Mouse (Mus musculus) heart, postnatal 10 days (tissue): ENCODE measurements at regions not wholly inside any gene's neighbourhood (a gene's known extent, or its start where the extent isn't known, plus 50 kb on each side); places are given as distances from the start of the nearest gene placed in this dataset.
A peak's percentile ranks its signal among the peaks of the same experiment; 100 is the strongest.

Experiments
- DNase-seq, 2 experiments: peaks; one replicate each; pipeline ENCODE4 v3.0.0; 2021
- intact Hi-C: fragments of 180-260 bp; cut with DNase I; formaldehyde crosslinking; loops from one replicate; pipeline ENCODE4 v1.15.1; 2025

DNA sequence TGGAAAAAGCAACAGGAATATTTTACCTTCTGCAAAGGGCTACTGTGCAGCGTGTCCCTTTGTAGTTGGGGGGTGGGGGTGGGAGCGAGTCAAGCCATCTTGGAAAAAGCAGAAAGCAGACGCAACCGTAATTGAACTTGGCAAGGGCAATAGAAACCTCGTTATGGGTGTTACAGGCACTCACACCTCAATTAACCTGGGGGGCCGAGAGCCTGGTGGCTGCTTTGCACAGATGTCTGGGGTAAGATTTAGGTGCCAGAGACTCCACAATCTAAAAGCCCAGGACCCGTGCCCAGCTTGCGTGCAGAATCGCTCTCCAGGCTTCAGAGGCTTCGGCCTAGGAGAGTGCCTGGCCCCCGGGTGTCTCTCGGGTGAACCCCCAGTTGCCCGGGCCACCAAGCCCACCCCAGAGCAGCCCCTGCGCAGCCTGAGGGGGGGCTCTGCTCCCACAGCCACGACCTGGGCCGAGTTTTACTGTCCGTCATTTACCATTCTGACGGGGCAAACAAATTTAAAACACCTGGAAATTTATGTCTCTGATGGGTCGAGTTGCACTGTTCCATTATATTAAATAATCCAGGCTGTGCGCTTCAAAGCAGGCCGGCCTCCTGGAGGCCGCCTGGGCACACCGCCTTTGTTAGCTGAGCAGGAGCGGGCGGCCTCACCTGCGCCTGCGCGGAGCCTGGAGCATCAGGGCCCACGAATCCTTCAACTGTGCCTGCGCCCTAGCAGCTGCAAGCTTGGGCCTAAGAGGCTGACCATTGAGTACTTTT lies 212.4 kb downstream of the Srbd1 start:
- intact Hi-C loops = no loop called here
- no peak for DNase-seq

DNA sequence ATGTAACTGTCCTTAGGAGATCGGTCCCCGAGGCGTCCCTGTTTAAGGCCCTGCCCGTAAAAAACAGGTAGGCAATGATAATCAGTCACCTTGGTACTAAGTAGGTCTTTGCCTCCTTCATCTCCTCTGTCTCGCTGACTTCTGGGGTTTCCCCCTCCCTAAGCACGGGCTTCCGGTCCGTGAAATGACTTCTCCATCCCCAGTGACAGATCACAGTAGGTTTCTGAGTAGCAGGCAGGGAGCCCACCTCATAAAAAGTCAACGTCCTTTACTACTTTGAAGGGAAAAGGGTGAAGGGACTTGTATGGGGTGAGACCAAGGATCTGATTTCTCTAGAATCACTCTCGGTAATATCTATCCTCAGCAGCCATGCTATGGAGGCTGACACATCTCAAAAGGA lies 213.0 kb downstream of the Srbd1 start:
- DNase-seq = no peak
- intact Hi-C loops = no loop called here

DNA sequence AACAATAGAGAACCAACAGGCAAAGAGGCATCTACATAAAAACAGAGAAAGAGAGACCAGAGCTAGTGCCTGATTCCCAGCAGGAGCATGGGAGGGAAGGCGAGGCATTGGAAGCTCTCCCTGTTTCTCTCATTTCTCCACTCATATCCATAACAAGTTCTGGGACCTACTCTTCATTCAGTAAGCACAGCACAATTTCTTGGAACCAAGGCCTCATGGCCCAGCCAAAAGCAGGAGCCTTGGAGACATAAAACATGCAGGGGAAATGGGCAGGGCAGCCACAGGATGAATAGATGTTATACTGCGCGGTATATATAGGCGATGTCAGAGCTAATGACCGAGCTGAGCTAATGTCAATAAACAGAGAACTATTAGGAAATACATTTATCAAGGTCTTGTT lies 214.2 kb downstream of the Srbd1 start:
- intact Hi-C loops = no loop called here
- DNase-seq = no peak

DNA sequence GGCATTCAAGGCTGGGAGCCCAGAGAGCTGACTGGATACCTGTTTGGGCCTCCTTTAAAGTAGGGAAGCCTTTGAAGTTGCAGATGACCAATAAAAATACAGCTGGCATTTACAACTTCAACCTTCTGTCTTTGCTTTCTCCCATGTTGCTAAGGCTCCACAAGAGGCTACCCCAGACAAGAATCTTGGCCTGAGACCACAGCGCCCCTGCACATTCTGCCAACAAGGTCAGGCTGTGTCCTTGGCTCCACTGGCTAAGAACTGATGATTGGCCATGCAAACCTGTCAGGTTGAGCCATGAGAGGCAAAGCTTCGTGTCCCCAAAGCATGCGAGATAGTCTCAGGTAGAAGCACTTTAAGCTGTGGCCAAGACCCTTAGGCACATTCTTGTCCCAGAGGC lies 214.6 kb downstream of the Srbd1 start:
- intact Hi-C loops = no loop called here
- peak in 1 of 2 experiments; percentile 4 for DNase-seq

DNA sequence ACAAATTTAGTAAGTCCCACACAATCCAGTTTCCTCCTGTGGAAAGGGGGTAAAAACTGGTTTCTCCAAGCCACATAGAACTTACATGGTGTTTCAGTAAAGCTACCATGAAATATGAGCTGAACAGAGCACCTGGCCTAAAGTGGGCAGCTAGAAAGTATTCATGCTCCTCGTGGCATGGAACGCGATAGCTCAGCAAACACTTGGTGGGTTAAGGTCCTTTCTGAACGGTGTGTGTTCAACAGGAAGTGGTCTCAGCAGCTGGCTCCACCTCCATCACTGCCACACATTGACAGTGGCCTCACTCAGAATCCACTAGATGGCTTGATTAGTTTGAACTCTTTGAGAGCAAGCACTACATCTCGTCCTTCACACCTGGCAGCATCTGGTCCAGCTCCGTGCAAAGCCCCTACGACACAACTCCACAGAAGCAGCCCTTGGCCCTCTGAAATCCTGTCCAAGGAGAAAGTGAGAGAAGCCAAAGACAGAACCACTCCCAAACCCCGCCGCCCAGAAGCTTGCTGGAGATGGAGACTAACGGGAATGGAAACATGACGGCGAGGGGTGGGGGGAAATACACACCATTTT lies 215.2 kb downstream of the Srbd1 start:
- no peak for DNase-seq
- intact Hi-C loops = no loop called here

DNA sequence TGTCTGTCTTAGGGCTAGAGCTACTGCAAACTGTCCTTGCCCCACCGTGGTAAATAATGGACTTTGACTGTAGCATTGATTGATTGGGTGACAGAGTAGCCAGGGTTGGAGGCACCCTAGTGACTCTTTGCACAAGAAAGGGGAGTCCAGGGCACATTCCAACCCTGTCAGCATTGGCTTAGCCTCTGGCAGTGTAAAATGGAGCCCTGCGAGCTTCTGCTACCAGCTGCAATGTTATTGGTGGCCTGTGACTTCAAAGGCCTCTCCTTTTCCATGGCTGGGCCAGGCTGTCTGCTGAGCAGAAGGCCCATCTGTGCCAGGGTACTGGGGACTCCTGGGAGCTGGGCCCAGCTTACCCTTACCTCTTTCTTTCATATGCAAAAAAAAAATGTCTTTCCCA lies 216.4 kb downstream of the Srbd1 start:
- no peak for DNase-seq
- intact Hi-C loops = no loop called here

DNA sequence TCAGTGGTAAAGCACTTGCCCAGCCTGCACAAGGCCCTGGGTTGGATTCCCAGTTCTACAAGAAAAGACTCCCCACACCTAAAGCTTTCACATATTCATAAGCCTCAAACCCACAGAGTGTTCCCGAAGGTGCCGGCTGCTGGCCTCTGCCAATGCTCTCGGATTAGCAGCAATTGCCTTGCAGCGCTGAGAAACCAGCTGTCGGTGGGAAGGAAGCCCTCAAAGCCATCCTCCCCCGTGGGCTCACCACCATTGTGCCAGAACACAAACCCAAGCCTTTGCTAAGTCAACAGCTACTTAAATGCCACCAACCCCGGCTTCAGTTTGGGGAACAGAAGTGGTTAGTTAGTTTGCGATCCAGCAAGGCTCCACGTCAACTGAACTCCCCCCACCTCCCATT lies 217.7 kb downstream of the Srbd1 start:
- DNase-seq = no peak
- intact Hi-C loops = no loop called here

DNA sequence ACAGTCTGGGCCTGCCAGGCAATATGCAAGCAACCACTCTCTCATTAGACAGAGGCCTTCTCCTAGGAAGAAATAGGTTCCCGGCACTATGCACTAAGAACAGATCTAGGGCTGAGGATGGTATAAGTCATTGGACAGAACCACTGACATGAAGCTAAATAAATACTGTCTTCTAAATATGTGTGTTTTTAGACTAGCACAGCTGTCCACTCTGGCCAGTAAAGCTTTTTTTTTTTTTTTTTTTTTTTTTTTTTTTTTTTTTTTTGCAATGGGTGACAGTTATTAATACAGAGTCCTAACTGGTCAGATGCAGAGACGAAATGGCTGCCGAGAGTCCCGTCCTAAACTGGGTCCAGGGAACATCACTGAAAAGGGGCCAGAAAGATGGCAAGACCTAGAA lies 218.9 kb downstream of the Srbd1 start:
- no peak for DNase-seq
- intact Hi-C loops = no loop called here

DNA sequence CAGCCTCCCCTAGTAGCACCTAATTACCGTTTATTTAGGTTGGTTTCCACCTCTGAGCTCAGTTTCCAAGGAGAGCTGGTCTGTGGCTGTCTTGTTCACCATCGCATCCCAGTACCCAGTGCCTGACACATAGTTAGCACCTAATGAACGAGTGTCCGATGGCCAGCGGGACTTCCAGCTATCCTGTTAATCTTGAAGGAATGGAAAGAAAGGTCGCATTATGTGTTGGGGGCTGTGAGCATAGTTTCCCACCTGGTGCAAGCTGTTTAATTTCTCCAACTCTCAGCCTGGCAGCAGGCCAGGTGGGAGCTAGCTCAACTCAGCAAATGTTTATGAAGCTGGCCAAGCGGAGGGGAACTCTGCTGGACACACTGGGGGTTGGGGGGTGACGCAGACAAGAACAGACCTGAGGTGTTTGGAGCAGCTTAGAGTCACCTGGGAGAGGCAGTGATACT lies 223.7 kb downstream of the Srbd1 start:
- intact Hi-C loops = no loop called here

DNA sequence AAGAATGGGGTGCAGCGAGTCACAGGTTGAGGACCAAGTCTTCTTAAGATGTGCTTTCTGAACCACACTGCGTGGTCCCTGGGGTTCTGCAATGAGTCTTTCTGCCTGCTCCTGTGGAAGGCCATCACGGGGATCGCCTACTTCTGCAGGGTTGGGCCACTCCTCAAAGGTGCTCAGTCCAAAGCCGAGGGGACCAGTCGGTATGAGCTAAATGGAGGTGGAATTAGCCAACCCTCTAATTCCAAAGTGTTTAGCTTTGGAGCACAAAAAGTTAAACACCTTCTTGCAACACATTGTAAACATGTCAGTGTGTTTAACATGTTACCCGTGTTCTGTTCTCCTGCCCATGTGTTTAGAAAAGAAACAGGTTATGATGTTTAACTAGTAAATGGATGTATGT lies 225.1 kb downstream of the Srbd1 start:
- no peak for DNase-seq
- intact Hi-C loops = no loop called here

More for the DNA sequence above, 223.7 kb downstream of the Srbd1 start:
- no peak for DNase-seq

DNA sequence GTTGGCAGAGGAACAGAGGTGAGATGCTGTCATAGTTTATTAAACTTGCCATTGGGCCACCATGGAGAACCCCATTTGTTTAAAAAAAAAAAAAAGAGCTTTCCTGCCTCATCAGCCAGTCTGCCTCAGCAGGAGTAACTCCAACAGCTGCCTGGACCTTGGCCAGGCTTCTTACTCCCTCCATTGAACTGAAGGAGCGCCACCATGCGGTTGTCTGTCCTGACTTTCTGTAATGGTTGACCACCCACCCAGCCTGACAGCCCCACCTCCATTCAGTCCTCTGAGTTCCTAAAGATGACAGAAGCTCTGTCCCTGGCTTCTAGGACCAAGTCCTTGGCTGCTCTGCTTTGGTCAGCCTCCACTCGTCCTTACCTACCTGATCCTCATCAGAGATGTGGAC lies 227.8 kb upstream of the Six2 start:
- no peak for DNase-seq
- intact Hi-C loops = no loop called here

DNA sequence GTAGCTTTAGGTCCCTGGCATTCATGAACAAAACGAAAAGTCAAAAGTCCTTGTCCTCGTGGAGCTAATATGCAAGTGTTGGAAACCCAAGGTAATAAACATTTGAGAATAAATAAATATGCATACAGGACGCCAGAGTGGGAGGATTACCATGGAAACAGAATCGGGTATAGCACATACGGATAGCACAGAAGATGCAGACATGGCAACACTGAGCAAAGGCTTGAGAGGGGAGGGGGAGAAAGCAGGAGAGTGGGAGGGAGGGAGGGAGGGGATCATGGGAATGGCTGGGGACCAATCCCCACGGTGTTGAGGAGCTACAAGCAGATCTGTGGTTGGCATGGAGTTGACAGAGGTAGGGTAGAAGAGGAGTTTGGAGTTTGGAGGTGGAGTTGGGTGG lies 226.0 kb upstream of the Six2 start:
- DNase-seq = no peak
- intact Hi-C loops = no loop called here

DNA sequence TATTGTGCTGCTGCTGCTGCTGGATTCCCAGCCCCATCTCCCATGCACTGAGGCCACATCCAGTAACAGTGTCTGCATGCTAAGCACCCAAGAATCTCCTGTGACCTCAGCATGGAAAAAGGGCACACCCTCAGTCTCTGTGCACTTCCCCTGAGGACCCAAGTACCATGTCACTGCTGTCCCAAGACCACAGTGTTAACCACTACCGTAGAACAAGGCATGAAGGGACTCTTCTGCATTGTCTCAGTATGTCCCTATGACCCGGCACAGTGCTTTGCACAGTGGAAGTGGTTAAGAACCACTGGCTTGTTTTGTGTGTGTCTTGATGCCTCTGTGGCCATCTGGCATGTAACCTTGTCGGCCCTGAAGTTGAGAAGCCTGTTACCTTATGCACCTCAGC lies 220.6 kb upstream of the Six2 start:
- no peak for DNase-seq
- intact Hi-C loops = no loop called here

DNA sequence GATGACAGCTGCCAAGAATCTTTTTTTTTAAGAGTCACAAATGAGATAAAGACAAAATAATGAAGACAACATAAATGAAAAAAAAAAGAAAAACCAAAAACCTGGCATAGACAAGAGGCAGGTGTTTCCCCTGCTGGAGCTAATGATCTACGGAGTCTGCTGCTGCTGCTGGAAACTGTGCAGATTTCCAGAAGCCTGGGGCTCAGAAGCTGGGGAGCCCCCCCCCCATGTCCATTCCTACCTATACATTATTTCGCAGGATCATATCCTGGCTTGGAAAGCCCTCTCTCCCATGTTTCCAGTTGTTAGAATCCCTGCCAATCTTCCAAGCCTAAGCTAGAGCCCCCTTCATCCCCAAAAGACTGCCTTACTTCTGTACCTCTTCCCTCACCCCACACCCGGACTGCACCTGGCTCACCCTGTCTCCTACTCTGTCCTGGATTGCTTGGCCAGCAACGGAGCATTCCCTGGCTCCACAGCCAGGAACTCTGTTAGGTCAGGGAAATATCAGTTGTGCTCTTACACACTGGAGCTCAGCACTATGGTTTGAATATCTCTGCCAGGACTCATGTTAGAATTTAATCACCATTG lies 218.6 kb upstream of the Six2 start:
- intact Hi-C loops = no loop called here
- DNase-seq = no peak

DNA sequence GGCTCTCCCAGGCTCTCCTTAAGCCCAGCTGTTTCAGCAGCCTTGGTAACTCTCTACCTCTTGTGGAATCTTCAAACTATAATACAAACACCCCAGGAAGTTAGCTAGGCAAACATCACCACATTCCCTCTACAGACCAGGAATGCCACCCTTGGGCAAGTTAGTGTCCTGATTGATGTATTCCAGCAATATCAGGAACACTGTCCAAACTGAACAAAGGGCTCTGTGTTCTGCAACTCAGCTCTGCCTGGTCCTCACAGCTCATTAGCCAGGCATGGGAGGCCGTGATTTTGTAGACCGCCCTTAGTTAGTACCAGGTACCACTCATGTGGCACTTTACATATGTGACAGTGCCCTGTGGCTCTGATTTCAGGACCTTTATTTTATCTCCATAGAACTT lies 214.5 kb upstream of the Six2 start:
- intact Hi-C loops = no loop called here
- no peak for DNase-seq

DNA sequence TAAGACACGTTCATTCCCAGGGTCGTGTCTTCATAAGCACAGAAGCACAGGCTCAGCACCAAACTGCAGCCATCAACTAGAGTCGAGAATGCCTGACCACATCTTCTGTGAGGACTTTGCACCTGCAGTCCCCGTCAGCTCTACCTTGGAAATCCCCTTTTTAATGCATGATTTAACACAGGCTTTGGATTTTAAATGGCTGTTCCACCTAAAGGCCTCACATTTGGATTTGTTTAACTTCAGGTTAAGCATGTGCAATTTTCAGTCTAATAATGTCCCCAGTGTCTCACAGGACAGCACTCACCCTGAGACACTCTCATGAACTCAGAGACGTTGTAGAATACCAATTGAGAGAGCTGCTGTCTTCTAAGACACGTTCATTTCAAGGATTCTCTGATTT lies 211.0 kb upstream of the Six2 start:
- no peak for DNase-seq
- intact Hi-C loops = no loop called here

DNA sequence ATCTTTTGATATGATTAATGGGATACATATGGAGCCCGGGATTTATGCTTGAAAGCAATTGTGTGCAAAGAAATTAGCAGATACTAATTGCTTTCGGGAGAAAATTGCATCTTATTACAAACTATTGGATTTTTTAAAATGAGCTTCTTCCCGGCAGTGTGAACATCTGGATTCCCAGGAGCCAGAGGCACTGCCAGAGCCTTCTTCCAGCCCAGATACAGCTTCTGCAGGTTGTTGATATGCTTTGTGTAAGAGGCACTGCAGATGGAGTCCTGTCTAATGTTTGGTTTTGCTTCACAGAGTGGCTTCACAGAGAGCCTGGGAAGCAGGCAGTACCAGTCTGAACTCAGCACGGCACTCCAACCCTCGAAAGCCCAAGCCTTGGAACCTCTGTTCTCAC lies 207.9 kb upstream of the Six2 start:
- intact Hi-C loops = no loop called here
- no peak for DNase-seq

DNA sequence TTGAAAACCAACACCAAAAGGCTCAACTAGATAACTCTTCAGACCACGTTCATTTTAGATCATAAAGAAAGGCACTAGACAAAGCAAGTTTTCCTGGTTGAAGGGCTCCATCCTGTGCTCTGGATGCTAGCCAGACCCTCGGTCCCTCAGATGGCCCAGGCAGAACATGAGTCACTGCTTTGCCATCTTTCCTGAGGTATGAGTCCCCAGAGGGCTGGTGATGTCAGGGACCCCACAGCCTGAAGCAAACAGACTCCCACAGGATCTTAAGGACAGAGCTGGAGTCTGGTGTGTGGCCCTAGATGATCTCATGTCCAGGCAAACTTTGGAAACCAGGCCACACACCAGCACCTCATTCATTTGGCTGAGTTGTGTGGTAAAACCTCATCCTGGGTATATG lies 203.2 kb upstream of the Six2 start:
- peak in 1 of 2 experiments; percentile 19 for DNase-seq
- intact Hi-C loops = no loop called here

DNA sequence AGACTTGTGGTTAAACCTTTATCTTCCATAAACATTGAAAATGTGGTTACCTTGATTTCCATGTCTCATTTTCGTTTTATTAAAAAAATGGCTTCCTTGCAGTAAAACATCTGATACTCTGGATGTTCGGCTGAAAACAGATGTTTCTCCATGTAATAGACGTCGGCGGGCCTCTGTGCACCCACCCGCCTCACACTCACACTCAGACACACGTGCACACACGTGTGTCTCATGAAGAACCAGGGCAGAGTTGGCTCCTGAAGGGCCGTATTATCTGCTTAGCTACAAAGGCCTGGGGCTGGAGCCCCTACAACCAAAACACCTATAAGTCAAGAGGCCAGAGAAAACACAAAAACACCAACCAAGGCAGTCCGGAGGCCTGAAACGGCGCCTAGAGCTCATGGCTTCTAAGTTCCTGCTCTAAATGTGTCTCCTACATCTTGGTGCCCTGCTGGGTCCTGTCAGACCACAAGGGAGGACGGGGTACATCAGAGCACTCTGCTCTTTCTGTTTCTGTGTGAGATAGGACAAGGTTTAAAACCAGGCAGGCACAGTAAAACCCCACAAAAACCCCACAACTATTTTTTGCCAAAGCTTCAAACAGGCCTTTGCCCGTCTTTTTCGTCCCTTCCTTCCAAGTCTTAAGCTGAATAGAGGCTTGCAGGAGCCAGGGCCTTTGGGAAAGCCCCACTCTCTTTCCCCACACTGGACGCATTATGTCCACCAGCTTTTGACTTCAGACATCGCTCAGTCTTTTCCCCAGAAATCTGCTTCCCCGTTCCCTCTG lies 201.9 kb upstream of the Six2 start:
- DNase-seq = no peak
- intact Hi-C loops = no loop called here

DNA sequence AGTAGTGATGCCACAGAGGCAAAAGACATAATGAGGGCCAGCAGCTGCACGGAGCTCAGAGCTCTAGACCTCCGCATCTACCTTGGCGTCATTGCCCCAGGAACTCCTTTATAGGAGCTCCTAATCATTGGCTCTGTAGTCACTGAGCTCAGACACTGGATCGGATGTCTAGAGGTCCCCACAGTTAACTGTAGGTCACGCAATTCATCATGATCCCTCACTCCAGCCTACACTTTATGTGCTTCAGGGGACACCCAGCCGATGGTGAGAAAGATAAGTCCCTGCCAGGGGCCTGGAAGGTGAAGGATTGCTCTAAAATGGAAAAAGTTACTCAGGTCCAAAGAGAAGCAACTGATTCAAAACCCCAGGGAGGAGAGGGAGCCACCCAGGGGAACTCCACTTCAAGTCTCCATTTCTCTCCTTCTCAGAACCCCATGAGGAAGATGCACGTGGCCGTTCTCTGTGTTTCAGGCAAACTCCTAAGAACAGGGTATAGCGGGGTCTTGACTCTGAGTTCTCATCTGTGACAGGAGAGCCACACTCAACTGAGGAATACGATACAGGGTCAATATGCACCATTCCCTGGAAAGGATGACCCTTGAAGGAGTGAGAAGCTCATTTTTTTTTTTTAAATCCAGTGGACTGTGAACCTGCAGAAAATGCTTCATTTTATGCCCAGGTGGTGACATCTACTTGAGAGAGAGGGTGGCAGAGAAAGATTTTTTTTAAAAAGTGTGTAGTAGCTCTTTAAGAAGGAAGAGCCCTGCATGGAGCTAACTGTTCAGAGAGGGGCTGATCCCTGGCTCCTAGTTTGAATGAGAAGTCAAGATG lies 200.7 kb upstream of the Six2 start:
- intact Hi-C loops = no loop called here
- DNase-seq = no peak

DNA sequence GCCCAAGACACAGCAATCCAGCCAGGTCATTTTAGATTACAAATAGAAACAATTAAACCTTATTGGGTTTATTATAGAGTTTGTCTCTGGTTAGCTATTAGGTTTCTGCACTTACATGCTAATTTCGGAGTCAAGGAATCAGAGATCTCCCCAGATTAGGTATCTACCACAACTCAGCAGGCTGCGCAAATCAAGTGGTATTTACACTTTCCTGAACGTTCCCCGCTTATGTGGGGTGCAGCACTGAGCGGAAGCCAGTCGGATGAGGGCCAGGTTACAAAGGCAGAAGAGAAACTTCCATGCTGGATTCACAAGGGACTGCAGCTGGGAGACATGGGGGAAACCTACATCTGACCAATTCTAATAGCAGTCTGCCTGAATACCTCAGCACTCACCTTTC lies 198.6 kb upstream of the Six2 start:
- intact Hi-C loops = no loop called here
- DNase-seq = no peak
